Mouse (Mus musculus) urinary bladder, postnatal 25 days (tissue): Measurements from ENCODE around the gene G6pdx.

Source experiments
- DNase-seq: peaks from one replicate; pipeline ENCODE4 v3.0.0; 2022; ENCODE audit warnings: low spot score

The G6pdx gene

GRCm38 (mm10) chrX:74428826-74429276 lies at the start of gene G6pdx:
Gene G6pdx, minus strand, starts transcription at chrX:74429194.
- DNase-seq = peak; percentile 79

- no peak for DNase-seq
Observed at GRCm38 (mm10) chrX:74452773-74453172, 23.8 kb upstream of the G6pdx start.

GRCm38 (mm10) chrX:74451157-74451912 lies 22.3 kb upstream of the G6pdx start:
- no peak for DNase-seq

GRCm38 (mm10) chrX:74429290-74429821 lies 362 bp upstream of the G6pdx start:
- peak; percentile 58 for DNase-seq

GRCm38 (mm10) chrX:74428146-74428825 lies 708 bp downstream of the G6pdx start:
- no peak for DNase-seq

GRCm38 (mm10) chrX:74427116-74427515 lies 1.9 kb downstream of the G6pdx start:
- no peak for DNase-seq

GRCm38 (mm10) chrX:74426256-74426655 lies 2.7 kb downstream of the G6pdx start:
- DNase-seq = no peak

- DNase-seq = peak; percentile 38
Observed at GRCm38 (mm10) chrX:74425195-74425594, 3.8 kb downstream of the G6pdx start.

- DNase-seq = no peak
Observed at GRCm38 (mm10) chrX:74424443-74424842, 4.6 kb downstream of the G6pdx start.

GRCm38 (mm10) chrX:74413377-74413776 lies 15.6 kb downstream of the G6pdx start:
- peak; percentile 31 for DNase-seq

GRCm38 (mm10) chrX:74408340-74408739 lies 20.7 kb downstream of the G6pdx start:
- no peak for DNase-seq

- no peak for DNase-seq
Observed at GRCm38 (mm10) chrX:74400136-74400535, 28.9 kb downstream of the G6pdx start.

GRCm38 (mm10) chrX:74392535-74393443 lies 36.2 kb downstream of the G6pdx start, which contains the start of the genes Fam3a and Ikbkg:
Gene Fam3a, minus strand, starts transcription at chrX:74393272.
Gene Ikbkg, plus strand, starts transcription at chrX:74393290.
- peak; percentile 45 for DNase-seq

GRCm38 (mm10) chrX:74388153-74388552 lies 40.8 kb downstream of the G6pdx start:
- no peak for DNase-seq

GRCm38 (mm10) chrX:74384451-74384850 lies 44.5 kb downstream of the G6pdx start:
- no peak for DNase-seq

- DNase-seq = peak; percentile 73
Observed at GRCm38 (mm10) chrX:74372888-74373549, 56.0 kb downstream of the G6pdx start, which contains the start of the genes Ubl4a and Slc10a3. Gene Ubl4a, minus strand, starts transcription at chrX:74373218. Gene Slc10a3, minus strand, starts transcription at chrX:74373349.

- peak; percentile 69 for DNase-seq
Observed at GRCm38 (mm10) chrX:74368209-74368909, 60.6 kb downstream of the G6pdx start.

- no peak for DNase-seq
Observed at GRCm38 (mm10) chrX:74367512-74367911, 61.5 kb downstream of the G6pdx start.
